Mouse (Mus musculus) intestine, postnatal 0 days (tissue): ENCODE measurements around the gene Rnf207. TPM values are rescaled to one million over a fixed set of nuclear protein-coding genes. Genes with fewer than 3 reads are reported as not detected.

ENCODE experiments used
- ATAC-seq: fragments of 200-750 bp; cut with Nextera tagmentation; 2 replicates; pipeline ENCODE4 v1.8.0; 2017; ENCODE audit warnings: mild to moderate bottlenecking, moderate TSS enrichment, moderate library complexity
- H3K27ac ChIP-seq: fragments of 300-500 bp; sonication (generic); 2 replicates; pipeline ENCODE4 v1.5.1; 2014; ENCODE audit warnings: mild to moderate bottlenecking, low read depth, low read length, moderate library complexity
- H3K27me3 ChIP-seq: fragments of 300-500 bp; sonication (generic); replicated peaks from 2 replicates; pipeline ENCODE4 v1.6.1; 2014; ENCODE audit warnings: low read length, mixed read lengths; ENCODE audit not compliant: control insufficient read depth, insufficient read depth
- H3K36me3 ChIP-seq: fragments of 300-500 bp; sonication (generic); 2 replicates; pipeline ENCODE4 v1.6.1; 2014; ENCODE audit warnings: mild to moderate bottlenecking, moderate library complexity; ENCODE audit not compliant: control insufficient read depth, insufficient read depth
- H3K4me1 ChIP-seq: fragments of 300-500 bp; sonication (generic); replicated peaks from 2 replicates; pipeline ENCODE4 v1.6.1; 2014; ENCODE audit warnings: antibody characterized with exemption, low read length, mixed read lengths; ENCODE audit not compliant: control insufficient read depth, insufficient read depth
- H3K4me2 ChIP-seq: fragments of 300-500 bp; sonication (generic); replicated peaks from 2 replicates; pipeline ENCODE4 v1.6.1; 2014; ENCODE audit warnings: low read depth, mild to moderate bottlenecking, moderate library complexity
- H3K4me3 ChIP-seq: fragments of 300-500 bp; sonication (generic); 2 replicates; pipeline ENCODE4 v1.5.1; 2014; ENCODE audit warnings: low read depth, low read length
- H3K9ac ChIP-seq: fragments of 300-500 bp; sonication (generic); 2 replicates; pipeline ENCODE4 v1.6.1; 2014; ENCODE audit warnings: mild to moderate bottlenecking, low read depth, low read length
- H3K9me3 ChIP-seq: fragments of 300-500 bp; sonication (generic); 2 replicates; pipeline ENCODE4 v1.6.1; 2016; ENCODE audit warnings: mixed run types; ENCODE audit not compliant: control insufficient read depth
- CTCF ChIP-seq: sonication (generic); IDR thresholded peaks from 2 replicates; pipeline ENCODE4 v1.5.1; 2016; ENCODE audit warnings: low read depth, mild to moderate bottlenecking, control low read depth, antibody characterized with exemption, moderate library complexity
- WGBS: fragments of 180-500 bp; shearing (Covaris S2); extraction: QIAGEN DNeasy Blood & Tissue Kit; methylation state at CpG from one replicate; pipeline ENCODE4 v1.1.7; 2014; 5-methylcytosine and 5-hydroxymethylcytosine counted together
- polyA plus RNA-seq: library from polyadenylated mRNA; unstranded; fragments of >200 nt; fragmentation: Nextera tagmentation; extraction: Ambion mirVana; gene quantifications from 2 replicates; pipeline ENCODE4 v1.2.1, GENCODE M21; 2015

The Rnf207 gene
- 0.69 and 0.70 TPM in 2 replicates for polyA plus RNA-seq

DNA sequence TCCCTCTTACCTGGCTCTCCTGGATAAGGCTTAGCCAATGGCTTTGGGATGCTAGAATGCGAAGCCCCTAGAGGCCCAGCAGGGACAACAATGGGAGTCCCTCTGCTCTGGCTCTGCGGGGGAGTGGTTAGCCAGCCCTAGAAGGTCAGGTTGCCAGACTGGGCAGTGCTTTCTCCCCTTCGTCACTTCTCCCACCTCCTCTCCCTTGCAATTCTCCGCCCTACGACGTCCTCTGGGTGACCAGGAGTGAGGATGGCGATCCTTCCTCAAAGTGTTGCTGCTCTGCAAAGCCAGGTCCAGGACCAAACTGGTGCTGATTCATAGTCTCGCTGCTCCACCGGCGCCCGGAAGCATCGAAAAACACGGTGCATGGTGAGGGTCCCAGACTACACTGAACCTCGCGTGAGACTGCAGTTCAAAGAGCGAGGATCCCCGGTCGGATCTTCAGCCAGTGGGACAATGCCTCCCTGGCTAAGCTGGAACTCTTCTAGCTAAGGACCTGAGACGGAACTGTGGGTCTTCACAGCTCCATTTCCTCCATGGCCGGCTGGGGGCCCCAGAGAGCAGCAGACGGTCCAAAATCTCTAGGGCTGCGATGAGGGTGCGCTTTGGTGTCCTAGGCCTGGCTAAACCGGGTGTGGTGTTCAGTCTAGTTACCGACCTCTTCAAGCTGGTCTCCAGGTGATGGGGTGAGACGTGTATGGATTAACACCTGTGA, at the start of gene Rnf207:
TSS of gene Rnf207 (minus strand) at position 477 of the 718 bp plus-strand sequence.
- 0 out of 2 replicates have a peak, but pooled peaks have one; percentile 14 for ATAC-seq
- H3K36me3 ChIP-seq = no peaks in the 10 kb centered on the region
- H3K9me3 ChIP-seq = no peaks in the 10 kb centered on the region
- no peak within 1 kb of the TSS for H3K27ac ChIP-seq
- no peak within 1 kb of the TSS for H3K9ac ChIP-seq
- H3K4me1 ChIP-seq = no peaks in the 10 kb centered on the region
- peak; percentile 75 for TF ChIP-seq CTCF
- WGBS = 4% methylated on average over 26 of the region's 26 CpGs
- peak within 1 kb of the TSS; percentile 20 for H3K4me3 ChIP-seq
- peaks cover 39% of the 10 kb centered on the region for H3K27me3 ChIP-seq
- peak within 1 kb of the TSS; percentile 55 for H3K4me2 ChIP-seq

DNA sequence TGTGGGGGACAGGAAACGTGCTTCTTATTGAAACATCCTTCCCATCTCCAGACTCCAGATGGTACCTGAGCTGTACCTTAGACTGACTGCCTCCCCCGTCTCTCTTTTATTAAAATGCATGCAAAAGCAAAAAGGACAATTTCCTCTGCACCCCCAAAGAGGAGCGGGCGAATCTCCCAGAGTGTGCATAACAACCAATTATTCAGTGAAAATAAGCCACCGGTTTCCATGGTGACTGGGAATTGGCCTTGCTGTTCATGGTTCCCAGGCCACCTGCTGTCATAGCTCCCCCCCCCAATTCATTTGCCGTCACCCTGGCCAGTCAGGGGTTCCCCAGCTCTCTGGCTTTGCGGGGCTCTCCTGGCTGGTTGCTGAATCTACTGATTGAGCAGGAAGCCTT, 46.4 kb upstream of the Rnf207 start:
- H3K27ac ChIP-seq = no peak overlapping the region
- 0 out of 2 replicates have a peak, but pooled peaks cover 3% of the 10 kb centered on the region for H3K27me3 ChIP-seq
- no peaks in the 10 kb centered on the region for H3K9me3 ChIP-seq
- no peak overlapping the region for H3K4me3 ChIP-seq
- H3K36me3 ChIP-seq = no peaks in the 10 kb centered on the region
- no peaks in the 10 kb centered on the region for H3K4me1 ChIP-seq
- H3K4me2 ChIP-seq = no peak overlapping the region
- ATAC-seq = no peak
- H3K9ac ChIP-seq = no peak overlapping the region
- WGBS = 75% methylated on average over 7 of the region's 7 CpGs
- TF ChIP-seq CTCF = no peak

DNA sequence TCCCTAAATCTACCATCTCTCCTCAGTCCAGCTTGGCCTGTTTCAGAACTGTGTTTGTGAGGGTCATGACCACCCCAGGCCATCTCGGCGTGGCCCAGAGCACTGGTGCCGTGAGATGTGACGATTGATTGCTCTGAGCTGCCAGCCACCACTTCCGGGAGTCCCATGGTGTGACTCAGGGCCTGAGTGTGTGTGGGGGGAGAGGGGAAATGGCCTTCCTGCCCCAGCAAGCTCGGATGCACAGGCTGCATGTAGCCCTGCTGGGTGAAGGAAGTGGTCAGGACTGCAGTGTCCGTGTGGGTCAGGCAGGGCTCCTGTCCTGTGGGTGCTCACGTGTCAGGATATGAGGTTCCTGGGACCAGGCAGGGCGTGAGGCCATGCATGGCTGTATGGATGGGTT, 43.4 kb upstream of the Rnf207 start:
- no peaks in the 10 kb centered on the region for H3K36me3 ChIP-seq
- TF ChIP-seq CTCF = no peak
- 0 out of 2 replicates have a peak, but pooled peaks cover 7% of the 10 kb centered on the region for H3K27me3 ChIP-seq
- WGBS = 51% methylated on average over 9 of the region's 9 CpGs
- no peak overlapping the region for H3K4me2 ChIP-seq
- H3K9me3 ChIP-seq = no peaks in the 10 kb centered on the region
- no peak overlapping the region for H3K27ac ChIP-seq
- ATAC-seq = no peak
- H3K9ac ChIP-seq = no peak overlapping the region
- no peaks in the 10 kb centered on the region for H3K4me1 ChIP-seq
- H3K4me3 ChIP-seq = no peak overlapping the region

DNA sequence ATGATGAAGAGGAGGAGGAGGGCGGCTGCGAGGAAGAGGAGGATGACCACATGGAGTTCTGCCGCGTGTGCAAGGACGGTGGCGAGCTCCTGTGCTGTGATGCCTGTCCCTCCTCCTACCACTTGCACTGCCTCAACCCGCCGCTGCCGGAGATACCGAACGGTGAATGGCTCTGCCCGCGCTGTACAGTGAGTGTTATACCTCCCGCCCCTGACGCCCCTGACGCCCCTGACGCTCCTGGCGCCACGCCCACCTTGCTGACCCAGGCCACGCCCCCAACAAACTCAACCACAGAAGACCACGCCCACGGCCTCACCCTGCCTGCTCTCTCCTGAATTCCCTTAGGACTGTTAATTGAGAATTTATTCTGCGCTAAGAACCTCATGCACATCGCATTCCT, 42.1 kb upstream of the Rnf207 start:
- Histone ChIP-seq H3K27me3 (0 out of 2 replicates have a peak, but pooled peaks cover 7% of the 10 kb centered on the region), H3K9ac (no peak overlapping the region), H3K27ac (no peak overlapping the region), H3K4me3 (no peak overlapping the region), H3K4me2 (peak overlapping the region; percentile 51), H3K4me1 (no peaks in the 10 kb centered on the region), H3K36me3 (no peaks in the 10 kb centered on the region), H3K9me3 (no peaks in the 10 kb centered on the region)
- WGBS = 1% methylated on average over 24 of the region's 24 CpGs
- peak; percentile 60; the same call in 1 of the 2 replicates for ATAC-seq
- TF ChIP-seq CTCF = 0 out of 2 replicates have a peak, but pooled peaks have one; percentile 5

DNA sequence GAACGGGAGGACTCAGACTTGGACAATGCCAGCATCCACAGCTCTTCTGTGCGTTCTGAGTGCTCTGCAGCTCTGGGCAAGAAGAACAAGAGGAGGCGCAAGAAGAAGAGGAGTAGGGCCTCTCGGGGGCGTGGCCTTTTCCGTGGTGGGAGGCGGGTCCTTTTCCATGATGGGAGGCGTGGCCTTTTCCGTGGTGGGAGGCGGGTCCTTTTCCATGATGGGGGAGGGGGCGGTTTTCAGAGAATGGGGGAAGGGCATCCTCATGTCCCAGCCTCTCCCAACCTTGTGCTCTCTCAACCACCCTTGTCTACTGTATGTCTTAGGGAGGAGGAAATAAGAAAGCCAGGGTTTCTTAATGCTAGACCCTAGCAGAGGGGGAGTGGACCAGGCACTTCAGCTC, 40.9 kb upstream of the Rnf207 start:
- H3K27ac ChIP-seq = no peak overlapping the region
- H3K9me3 ChIP-seq = no peaks in the 10 kb centered on the region
- TF ChIP-seq CTCF = no peak
- no peaks in the 10 kb centered on the region for H3K4me1 ChIP-seq
- no peaks in the 10 kb centered on the region for H3K36me3 ChIP-seq
- no peak overlapping the region for H3K4me2 ChIP-seq
- H3K27me3 ChIP-seq = 0 out of 2 replicates have a peak, but pooled peaks cover 7% of the 10 kb centered on the region
- 9% methylated on average over 10 of the region's 11 CpGs for WGBS
- no peak overlapping the region for H3K9ac ChIP-seq
- no peak overlapping the region for H3K4me3 ChIP-seq
- ATAC-seq = no peak

DNA sequence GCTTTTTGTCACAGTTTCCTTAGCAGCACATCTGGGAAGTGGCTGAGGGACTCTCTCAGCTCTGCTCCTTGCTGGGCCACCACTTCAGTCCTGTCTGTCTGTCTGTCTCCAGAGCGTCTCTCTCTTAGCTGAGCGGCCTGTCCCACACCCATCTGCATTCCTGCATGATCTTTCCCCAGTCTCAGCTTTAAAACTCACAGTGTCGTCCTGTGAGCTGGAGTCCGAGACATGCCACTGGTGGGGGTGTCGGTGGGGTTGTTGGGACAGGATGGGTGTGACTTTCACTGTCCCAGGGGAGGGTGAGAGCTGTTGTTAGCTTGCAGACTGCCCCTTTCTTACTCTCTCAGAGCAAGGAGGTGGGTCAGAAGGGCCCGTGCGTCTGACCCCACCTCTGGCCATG, 36.9 kb upstream of the Rnf207 start:
- 0 out of 2 replicates have a peak, but pooled peaks cover 7% of the 10 kb centered on the region for H3K27me3 ChIP-seq
- no peak for TF ChIP-seq CTCF
- no peak for ATAC-seq
- H3K4me1 ChIP-seq = no peaks in the 10 kb centered on the region; the same call in 1 of the 2 replicates
- H3K9ac ChIP-seq = no peak overlapping the region
- H3K9me3 ChIP-seq = no peaks in the 10 kb centered on the region
- H3K4me3 ChIP-seq = no peak overlapping the region
- no peak overlapping the region for H3K27ac ChIP-seq
- 70% methylated on average over 7 of the region's 7 CpGs for WGBS
- no peak overlapping the region for H3K4me2 ChIP-seq
- no peaks in the 10 kb centered on the region for H3K36me3 ChIP-seq
